Mouse (Mus musculus) c-Kit-positive CD71-positive TER-119-negative erythroid progenitor cells, embryonic 14.5 days (primary cell): Measurements from ENCODE around the gene Grb10.

ENCODE experiments used
- DNase-seq: peaks from one replicate; pipeline ENCODE4 v3.0.0-alpha.2; 2013; ENCODE audit warnings: low read depth

The Grb10 gene

DNA sequence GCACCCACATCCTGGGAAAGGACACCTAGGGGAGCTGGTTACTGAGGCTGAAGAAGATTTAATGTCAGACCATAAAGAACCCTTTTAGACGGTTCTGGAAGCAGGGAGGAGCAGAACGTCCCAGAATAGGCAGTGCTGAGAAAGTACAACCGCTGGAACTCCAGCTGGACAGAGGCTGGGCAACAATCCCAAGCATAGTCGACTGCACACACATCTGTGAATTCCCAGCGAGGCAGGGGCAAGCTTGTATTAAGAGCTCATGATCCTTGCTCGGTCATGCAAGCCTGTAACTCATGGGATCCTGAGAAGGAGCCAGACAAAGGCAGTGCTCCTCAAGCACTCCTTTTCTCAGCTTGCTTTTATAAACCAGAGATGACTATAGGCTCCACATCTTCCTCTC lies 69.7 kb downstream of the Grb10 start:
- no peak for DNase-seq

DNA sequence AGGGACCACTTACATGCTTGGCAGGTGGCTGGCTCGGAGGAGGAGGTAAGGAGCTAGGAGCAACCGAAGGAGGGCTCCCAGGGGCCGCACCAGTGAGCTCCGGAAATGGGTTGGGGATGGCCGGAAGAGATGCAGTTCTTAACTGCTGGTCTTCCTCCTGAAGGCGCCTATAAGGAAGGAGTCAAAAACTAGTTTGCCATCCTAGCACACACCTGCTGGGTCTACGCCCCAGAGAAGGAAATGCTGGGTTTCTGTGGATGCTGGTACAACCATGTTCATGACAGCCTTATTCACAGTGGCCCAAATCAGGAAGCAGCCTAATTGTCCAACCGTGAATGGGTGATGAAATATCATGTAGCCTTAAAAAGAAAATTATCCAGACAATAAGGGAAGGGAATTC lies 71.0 kb downstream of the Grb10 start:
- no peak for DNase-seq

DNA sequence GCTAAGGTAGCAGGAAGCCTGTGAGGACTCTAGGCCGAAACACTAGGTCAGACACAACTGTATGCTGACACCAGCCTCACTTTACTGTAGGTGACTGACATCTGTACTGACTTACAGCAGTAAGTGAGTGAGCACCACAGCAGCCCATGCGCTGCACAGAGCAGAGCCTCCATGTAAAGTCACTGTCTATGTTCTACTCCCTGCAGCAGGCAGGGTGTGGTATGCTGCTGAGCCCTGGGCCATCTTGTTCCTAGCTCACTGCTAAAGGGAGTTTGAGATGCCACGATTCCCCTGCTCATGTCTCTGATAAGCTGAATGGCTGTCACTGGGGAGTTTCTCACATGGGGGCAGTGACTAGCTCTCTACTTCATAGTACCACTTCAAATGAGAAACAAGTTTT lies 72.3 kb downstream of the Grb10 start:
- peak; percentile 24 for DNase-seq

DNA sequence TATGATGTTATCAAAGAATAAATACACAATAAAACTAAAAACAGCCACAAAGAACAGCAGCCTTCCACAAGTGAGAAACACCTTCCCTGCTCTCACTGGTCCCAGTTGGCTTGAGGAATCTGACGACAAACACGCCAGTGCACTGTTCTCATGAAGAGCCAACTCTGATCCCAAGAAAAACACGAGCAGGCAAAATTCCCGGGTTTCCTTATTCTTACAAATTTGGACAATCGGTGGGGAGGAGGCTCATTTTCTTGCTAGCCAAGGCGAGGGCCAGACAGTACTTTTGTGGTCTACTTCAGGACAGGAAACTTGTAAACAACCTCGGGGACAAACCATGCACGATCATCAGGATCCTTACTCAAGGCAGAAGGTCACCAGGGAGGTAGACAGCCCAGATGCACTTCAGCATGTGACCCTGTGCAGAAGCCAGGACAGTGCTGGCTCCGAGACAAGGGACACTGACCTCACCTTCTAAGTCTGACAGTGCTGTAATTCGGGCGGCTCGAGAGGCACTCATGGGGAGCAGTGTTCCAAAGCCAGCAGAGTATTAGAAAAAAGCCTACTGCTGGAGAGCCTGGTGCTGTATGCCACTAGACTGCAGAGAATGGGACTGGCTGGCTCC lies 72.9 kb downstream of the Grb10 start:
- DNase-seq: no peak

DNA sequence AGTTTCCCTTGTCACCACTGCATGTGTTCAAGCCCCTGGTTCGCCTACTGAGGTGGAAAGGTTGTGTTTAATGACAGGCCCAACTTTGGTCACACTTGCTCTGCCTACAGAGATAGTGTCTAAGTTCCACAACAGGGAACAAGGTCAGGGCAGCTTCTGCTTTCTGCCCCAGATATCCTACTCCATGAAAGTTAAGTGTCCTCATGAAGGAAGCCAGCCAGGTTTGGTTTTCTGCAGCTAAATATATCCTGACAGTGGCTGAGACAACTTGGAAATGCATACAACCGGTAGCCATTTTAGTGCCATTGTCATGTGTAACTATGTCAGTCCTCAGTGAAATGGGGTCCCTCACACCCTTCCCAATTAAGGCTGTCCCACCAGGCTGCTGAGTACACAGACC lies 73.8 kb downstream of the Grb10 start:
- no peak for DNase-seq

DNA sequence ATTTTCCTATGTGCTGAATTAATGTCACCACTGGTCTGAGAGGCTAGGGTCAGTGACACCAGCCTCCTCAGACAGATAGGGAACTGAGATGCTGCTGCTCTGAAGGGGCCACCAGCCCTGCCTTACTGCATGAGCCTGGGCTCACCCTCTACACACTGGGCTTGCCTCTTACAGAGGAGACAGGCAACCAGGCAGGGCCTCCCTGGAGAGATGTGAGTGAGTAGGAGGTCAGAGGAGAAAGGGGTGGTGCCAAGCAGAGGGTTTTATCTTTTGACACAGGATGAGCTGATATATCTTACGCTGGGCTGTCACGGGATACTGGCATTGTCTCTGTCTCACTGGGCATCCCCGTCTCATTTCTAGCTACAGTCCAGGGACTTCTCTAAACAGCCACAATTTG lies 74.9 kb downstream of the Grb10 start:
- DNase-seq: peak; percentile 62

DNA sequence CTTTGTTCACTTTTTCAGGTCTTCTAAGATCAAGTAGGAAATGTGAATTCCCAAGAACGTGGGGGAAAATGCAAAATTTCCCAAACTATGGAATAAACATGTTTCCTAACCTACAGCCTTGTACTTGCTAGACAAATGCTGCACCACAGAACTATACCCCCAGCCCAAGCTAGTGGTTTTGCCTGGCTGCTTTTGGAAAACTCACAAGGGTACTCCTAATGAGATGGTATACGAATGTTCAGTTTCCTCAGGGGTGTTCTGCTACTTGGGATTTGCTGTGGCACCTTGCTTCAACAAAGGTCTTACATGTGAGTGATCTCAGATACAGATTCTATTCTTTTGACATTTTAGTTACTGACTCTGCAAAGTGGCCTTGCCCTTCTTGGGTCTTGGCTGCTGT lies 75.4 kb downstream of the Grb10 start:
- no peak for DNase-seq

DNA sequence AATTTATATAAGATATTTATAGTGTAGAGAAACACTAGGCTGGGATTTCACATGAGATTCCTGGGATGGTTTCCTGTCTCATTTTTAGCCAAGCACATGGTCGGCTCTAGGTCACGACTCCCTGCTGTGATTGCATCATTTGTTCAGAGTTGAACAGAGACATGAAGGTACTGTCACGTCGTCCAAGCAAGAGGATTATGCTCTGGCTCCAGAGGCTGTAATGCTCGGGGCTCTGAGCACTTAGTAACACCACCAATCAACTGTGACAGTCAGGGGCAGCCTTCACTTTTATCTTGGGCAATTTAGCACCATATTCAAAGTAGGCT lies 75.9 kb downstream of the Grb10 start:
- peak; percentile 32 for DNase-seq

DNA sequence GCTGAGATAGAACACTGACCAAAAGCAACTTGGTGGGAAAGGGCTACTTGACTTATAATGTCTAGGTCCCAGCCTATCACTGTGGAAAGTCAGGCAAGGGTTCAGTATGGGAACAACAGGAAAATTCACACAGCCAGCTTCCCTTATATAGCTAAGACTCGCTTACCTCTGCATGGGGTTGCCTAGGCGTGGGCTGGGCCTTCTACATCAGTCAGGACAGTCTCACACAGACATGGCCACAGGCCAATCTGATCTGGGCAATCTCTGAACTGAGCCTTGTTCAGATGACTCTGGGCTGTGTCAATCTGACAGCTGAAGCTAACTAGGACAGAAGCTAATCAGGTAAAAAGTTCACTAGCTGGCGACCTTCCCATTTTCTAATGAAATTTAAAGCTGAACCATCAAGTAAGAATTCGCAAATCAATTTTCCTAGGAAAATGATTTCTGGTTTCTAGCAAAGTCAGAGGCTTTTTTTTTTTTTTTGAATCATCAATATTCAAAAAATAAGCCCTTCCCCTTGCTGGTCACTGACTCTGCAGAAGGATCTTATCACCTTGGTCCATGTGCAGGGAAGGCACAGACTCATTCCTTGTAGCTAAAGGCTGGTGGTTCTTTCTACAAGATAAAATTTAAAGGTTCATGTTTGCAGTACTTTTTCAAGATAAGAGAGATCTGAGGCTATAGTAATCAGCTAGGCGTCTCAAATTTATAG lies 76.4 kb downstream of the Grb10 start:
- DNase-seq: peak; percentile 53

DNA sequence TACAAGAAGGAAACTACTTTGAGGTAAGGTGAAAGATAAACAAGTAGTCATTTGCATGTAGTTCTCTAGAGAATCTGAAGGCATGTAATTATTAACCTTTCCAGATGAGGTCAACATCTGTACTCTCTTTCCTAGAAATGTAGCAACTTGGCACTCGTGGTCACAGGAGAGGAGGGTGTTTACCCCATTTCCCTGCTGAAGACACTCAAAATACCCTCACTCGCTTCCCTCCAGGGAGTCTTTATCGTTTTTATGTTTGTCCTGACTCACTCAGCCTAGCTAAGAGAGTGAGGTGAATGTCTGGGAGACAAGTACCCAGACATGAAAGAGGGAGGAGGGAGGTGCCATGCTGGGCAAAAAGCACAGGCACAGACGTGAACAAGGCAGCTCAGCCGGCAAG lies 77.6 kb downstream of the Grb10 start:
- no peak for DNase-seq

DNA sequence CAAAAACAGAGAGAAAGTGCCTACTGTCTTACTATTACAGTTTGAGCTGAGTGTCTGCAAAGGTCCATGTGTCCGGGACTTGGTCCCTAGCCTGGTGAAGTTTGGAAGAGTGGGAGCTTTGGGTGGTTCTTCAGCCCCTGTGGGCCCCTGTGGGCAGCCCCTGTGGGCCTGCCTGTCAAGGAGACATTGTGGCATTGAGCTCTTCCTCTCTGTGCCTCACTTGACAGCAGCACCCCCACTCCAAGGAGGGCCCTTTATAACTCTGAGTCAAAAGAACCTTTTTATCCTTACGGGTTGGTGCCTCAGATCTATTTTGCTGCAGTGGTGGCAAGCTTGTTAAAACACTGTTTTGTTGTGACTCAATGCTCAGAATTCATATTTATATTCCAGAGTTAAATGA lies 78.3 kb downstream of the Grb10 start:
- no peak for DNase-seq

DNA sequence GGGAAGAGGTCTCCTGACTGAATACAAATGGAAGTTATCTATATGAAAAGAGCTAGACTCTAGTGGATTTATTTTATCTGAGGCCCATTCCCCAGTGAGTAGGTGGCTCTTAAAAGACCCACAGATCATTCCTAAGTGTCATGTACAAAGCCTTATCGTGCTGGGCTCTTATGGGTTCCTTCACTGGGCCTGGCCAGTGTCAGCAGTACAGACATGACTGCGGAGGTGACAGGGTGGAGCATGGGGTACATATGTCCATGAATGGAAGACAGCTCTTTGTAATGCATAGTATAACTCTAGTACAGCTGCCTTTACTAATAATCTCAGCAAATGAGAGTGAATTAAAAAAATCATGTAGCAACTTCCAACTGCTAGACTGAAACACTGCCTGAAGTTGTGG lies 80.0 kb downstream of the Grb10 start:
- DNase-seq: no peak

DNA sequence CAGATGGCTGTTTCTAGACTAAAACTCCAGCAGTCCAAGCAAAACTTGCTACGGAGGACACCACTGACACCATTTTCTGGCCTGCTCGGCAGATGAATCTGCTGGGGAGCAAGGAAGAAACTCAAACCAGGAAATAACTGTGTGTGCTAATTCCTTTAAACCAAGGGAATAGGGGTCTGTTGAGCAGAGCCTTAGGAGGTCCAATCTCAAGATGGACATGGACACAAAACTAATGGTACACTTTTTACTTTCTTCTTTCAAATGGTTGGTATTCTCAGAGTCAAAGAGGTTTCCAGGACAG lies 80.5 kb downstream of the Grb10 start:
- DNase-seq: no peak

DNA sequence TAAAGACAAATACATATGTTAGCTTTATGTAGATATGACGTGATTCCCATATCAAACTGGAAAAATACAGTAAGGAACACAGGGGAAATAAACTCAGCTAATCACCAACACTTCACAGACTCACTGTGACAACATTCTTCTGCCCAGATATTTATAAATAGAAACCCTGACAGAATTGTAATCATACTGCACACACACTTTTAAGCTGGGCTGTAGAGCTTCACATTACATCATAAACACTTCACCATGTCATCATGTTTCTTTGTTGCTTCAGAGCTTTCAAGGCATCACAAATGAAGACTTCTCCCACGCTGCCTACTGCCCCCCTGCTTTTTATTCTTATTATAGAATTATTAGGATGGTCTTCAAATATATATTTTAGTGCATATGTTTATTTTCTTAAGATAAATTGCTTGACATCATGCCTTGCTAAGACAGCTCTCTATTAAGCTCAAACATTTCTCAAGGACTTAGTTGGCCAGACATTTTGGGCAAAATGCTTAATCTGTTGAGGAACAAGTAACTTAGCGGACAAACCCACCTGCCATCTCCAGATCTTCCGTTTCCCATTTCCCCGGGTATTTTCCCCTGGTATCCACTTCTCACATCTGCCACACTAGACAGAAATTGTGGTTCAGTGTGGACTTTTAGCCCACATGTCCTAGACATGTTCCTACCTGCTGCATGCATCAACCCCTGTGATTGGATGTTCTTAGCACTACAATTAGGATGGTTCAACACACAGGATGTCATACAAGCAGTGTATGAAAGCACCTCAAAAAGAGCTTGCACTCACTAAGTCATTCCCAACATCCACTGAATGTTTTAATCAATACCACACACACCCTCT lies 81.0 kb downstream of the Grb10 start:
- DNase-seq: no peak

DNA sequence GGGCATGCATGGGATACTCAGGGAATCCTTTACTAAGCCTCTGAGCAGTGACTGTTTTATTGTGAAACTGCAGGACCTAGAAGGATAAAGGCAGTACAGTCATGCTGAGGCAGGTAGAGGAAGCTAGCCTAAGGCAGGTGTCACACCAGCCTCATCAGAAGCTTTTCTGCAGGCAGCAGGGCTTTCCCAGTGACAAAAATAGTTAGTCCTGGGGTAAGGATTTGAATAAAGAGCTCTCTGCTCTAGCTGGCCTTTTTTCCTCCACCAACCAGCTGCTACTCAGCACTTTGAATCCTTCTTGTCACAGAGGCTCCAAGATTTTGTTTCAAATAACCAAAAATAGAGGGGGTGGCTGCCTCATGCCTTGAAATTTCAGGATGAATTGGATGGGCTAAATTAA lies 82.7 kb downstream of the Grb10 start:
- no peak for DNase-seq

DNA sequence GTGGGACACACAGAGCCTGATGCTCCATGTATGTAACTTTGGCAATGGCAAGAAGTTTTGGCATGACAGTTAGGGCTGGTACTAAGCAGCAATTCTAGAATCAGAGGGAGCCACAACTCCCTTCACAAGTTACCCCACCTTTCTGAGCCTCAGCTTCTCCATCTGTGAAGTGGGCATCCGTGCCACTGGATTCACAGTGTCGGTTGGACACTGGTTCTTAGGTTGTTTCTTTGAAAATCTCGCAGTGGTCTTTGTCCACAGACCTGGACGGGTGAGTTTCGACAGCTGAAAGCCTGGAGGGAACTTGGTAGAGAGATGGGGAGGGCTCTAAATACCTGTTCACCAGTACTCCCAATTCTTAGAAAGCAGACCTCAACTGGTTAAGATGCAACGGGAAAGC lies 83.9 kb downstream of the Grb10 start:
- no peak for DNase-seq

DNA sequence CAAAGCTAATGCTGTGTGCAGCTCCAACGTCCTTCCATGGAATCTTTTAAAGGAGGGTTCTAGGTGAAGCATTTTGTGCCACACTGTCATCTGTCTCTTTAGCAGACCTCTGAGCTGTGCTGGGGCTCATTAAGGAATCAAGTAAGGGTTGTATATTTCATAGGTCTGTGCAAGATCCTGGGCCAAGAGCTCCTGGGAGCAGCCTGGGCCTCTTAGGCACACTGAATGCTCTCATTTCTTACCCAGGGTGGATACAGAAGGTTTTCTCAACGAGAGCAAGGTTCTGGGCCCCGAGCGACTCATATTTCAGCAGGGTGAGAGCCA lies 84.4 kb downstream of the Grb10 start:
- DNase-seq: no peak

DNA sequence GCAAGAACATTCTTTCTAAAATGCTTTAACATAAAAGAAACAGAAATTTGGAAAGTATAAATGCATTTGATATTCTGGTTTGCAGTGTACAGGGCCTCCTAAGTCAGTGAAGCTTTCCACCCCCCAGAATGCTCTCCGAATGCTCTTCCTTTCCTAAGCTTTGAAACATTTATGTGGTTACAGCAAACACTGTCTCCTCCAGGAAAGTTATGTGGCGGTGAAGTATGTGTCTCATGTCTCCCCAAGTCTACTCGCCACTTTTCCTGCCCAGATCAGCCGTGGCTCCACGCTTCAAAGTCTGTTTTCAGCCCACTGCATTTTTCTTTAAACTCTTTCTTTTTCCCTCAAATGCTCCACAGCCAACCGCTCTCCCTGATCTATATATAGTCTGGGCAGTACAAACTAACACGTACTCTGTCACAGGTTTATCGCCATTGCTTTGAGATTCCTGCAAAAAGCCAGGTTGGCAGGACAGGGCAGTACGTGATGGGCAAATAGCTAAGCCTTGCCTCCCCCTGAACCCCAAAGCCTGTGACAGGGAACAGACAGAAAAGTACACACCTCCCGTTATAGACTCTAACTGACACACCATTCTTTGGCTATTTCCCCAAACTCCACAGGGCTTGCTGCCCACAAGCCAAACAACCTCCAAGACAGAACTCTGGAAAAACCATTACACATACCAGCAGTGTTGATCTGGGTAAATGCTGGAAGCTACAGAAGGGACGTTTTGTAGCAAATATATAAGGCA lies 84.9 kb downstream of the Grb10 start:
- no peak for DNase-seq

DNA sequence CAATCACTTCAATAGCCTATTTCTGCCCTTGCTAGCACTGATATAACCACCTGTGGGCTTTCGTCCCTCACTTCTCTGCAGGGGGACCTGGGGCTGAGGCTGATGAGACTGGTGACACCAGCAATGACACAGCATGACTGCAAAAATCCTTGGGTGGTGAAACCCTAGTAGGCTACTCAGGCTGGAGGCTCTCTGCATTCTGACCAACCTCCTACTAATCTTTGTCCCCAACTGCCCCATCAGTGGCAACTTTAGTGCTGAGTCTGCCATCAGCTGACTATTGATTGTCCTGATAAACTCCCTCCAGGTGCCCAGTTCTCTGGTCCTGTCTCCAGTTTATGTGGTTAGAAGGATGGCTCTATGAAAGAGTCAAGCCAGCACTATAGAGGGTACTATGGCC lies 85.9 kb downstream of the Grb10 start:
- DNase-seq: no peak

DNA sequence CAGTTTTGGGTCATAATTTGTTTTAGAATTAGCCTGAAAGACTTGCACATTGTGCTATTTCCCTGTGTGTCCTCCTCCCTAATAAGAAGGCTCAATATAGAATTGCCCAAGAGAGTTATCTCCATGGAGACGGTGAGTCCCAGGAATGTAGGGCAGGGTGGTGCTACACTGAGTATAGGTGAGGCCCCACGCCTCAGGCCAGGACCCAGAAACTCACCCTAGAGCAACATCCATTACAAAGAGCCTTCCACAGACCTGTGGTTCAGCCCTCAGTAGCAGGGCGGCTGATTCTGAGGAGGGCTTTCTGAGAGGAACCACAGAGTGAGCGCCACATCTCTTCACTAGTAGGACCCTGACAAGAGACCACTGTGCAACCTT lies 89.5 kb downstream of the Grb10 start:
- DNase-seq: no peak

DNA sequence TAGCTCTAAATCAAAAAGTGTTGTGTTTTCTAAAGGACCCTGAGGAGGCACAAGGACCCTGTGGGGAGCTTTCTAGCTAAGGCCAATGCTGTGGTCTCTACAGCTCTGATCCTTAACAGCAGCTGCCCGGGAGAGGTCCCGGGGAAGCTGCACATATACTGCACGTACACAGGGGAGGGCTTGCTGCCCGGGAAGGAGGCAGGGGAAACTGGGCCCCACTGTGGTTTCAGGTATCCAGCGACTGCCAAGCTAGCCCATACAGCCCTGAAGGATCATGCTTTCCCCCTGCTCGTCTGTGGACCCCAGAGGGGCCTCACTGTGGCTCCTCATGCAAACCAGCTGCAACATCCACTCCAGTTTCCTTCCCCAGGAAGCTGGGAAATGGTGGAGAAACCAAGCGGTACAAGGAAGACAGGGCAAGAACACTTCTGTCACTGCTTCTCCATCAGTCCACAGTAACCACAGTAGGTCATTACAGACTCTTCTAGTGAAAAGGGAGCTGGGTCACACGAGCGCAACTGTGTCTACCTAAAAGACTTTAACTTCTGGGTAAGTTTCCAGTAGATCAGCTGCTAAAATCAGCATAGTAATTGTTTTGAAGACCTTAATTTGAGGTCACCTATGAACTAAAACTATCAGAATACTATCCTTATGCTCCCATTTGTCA lies 90.0 kb downstream of the Grb10 start:
- no peak for DNase-seq

DNA sequence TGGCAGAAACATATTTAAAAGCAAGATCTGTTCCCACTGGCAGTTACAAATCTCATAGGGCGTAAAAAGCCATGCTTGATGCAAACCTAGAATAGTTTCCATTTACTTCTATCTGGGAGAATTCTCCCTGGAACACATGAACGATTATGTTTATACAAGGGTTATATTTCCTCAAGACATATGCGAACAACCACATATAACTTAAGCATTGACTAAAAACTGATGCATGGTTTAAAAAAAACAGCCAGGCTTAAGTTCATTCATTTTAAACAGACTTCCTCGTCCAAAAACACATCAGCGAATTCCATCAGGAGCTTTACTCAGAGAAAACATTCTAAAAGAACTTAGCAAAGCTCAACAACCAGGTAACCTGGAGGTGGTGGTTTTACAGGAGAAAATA lies 90.6 kb downstream of the Grb10 start:
- DNase-seq: no peak

DNA sequence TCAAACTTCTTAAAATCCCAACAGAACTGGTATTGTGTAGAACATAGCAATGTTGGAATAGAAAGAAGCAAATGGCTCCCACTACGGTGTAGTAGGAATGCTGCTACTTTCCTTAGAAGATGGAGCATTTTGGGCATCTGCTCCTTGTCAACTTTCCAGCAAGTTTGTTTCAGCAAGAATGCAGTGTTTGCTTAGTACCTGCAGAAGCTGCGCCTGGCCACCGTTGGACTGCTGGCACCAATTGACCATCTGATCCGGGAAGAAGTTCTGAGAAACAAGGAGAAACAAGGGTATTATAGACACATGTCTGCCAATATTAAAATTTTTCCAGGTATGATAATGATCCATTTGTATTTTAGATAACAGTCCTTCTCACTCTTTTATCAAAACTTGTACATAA lies 92.7 kb downstream of the Grb10 start:
- DNase-seq: no peak
